Mouse (Mus musculus) B cell, adult 67 days (primary cell): ENCODE results near the gene Ptrh1. TPM values are rescaled to one million over a fixed set of nuclear protein-coding genes. Genes with fewer than 3 reads are reported as not detected.

Source experiments
- total RNA-seq, 2 experiments: library from RNA; stranded (reverse); gene quantifications; 4 replicates each; pipeline ENCODE4 v1.2.4; 2023

Ptrh1 gene
- 1 to 10 TPM; 2.5 to 3.8 TPM for total RNA-seq

GRCm38 (mm10) chr2:32775359-32776074, at the start of gene Ptrh1, which contains the start of gene Ttc16:
Ptrh1 (plus strand) TSS chr2:32775786.
Ttc16 (minus strand) TSS chr2:32775633.

GRCm38 (mm10) chr2:32740916-32741272, 34.7 kb upstream of the Ptrh1 start, which contains the start of gene 6330409D20Rik:
6330409D20Rik (minus strand) TSS chr2:32741016.

GRCm38 (mm10) chr2:32757056-32757845, 18.3 kb upstream of the Ptrh1 start, which contains the start of gene Tor2a:
Tor2a (plus strand) TSS chr2:32757234.

GRCm38 (mm10) chr2:32784048-32784681, 8.6 kb downstream of the Ptrh1 start, which contains the start of gene Cfap157:
Cfap157 (minus strand) TSS chr2:32784428.

Other genes with a start within 250 kb of the Ptrh1 start
- 10 to 100 TPM; 69.0 to 74.8 TPM for gene Fam102a, start 240.5 kb upstream of the Ptrh1 start, total RNA-seq
- 10 to 100 TPM; 63.0 to 66.8 TPM for gene Dpm2, start 204.9 kb upstream of the Ptrh1 start, total RNA-seq
- gene Pip5kl1, start 201.0 kb upstream of the Ptrh1 start, total RNA-seq, result under 1 TPM in 1 of 2 experiments, not detected in 1; 0.56 TPM
- not detected for gene 9430097D07Rik, start 200.1 kb upstream of the Ptrh1 start, total RNA-seq
- gene St6galnac4, start 188.7 kb upstream of the Ptrh1 start, total RNA-seq, result 10 to 100 TPM; 59.7 to 63.9 TPM
- 10 to 100 TPM in 1 of 2 experiments, 1 to 10 TPM in 1; 6.3 to 10.6 TPM for gene St6galnac6, start 176.1 kb upstream of the Ptrh1 start, total RNA-seq
- not detected for gene Ak1, start 154.0 kb upstream of the Ptrh1 start, total RNA-seq
- gene Eng, start 129.2 kb upstream of the Ptrh1 start, total RNA-seq, result under 1 TPM; 0.36 to 0.84 TPM
- 10 to 100 TPM; 30.3 to 36.4 TPM for gene Fpgs, start 71.6 kb upstream of the Ptrh1 start, total RNA-seq
- 100 to 1,000 TPM; 160 to 188 TPM for gene Cdk9, start 62.7 kb upstream of the Ptrh1 start, total RNA-seq
- 100 to 1,000 TPM; 113 to 116 TPM for gene Sh2d3c, start 54.7 kb upstream of the Ptrh1 start, total RNA-seq
- gene 6330409D20Rik, start 34.8 kb upstream of the Ptrh1 start, total RNA-seq, result not detected
- gene Tor2a, start 18.6 kb upstream of the Ptrh1 start, total RNA-seq, result 10 to 100 TPM; 35.6 to 37.1 TPM
- under 1 TPM in 1 of 2 experiments, not detected in 1; 0.15 TPM for gene Ttc16, start 153 bp upstream of the Ptrh1 start, total RNA-seq
- gene Cfap157, start 8.6 kb downstream of the Ptrh1 start, total RNA-seq, result not detected
- 1 to 10 TPM; 4.8 to 5.4 TPM for gene Stxbp1, start 71.5 kb downstream of the Ptrh1 start, total RNA-seq
- 1 to 10 TPM in 1 of 2 experiments, under 1 TPM in 1; 0.80 to 1.8 TPM for gene Fam129b, start 100.3 kb downstream of the Ptrh1 start, total RNA-seq
- gene Rpl12, start 185.8 kb downstream of the Ptrh1 start, total RNA-seq, result 100 to 1,000 TPM; 830 to 892 TPM
- 10 to 100 TPM; 19.2 to 19.4 TPM for gene Lrsam1, start 185.8 kb downstream of the Ptrh1 start, total RNA-seq
- 10 to 100 TPM in 1 of 2 experiments, 1 to 10 TPM in 1; 7.0 to 11.9 TPM for gene Slc2a8, start 206.3 kb downstream of the Ptrh1 start, total RNA-seq